Mouse (Mus musculus) cortical plate, adult 2 months (tissue): ENCODE data around the gene Pde4dip. TPM values are rescaled to one million over a fixed set of nuclear protein-coding genes. Genes with fewer than 3 reads are reported as not detected.

Experiments used
- H3K27ac ChIP-seq: fragments of 200-500 bp; 2 replicates; pipeline ENCODE4 v1.5.1; 2012; ENCODE audit warnings: low read length, control low read depth, inconsistent platforms; ENCODE audit not compliant: insufficient read depth
- H3K4me1 ChIP-seq: fragments of 200-500 bp; 2 replicates; pipeline ENCODE4 v1.6.1; 2011; ENCODE audit warnings: low read length; ENCODE audit not compliant: control insufficient read depth, insufficient read depth
- H3K4me3 ChIP-seq: fragments of 200-500 bp; 2 replicates; pipeline ENCODE4 v1.5.1; 2011; ENCODE audit warnings: mild to moderate bottlenecking, low read length, control low read depth; ENCODE audit not compliant: insufficient read depth
- CTCF ChIP-seq: fragments of 200-500 bp; IDR thresholded peaks from 2 replicates; pipeline ENCODE4 v1.5.1; 2011; ENCODE audit warnings: mild to moderate bottlenecking, control low read depth, low read length; ENCODE audit not compliant: insufficient read depth; ENCODE audit errors: extremely low read depth
- POLR2A ChIP-seq: fragments of 200-500 bp; IDR thresholded peaks from 2 replicates; pipeline ENCODE4 v1.6.1; 2011; ENCODE audit warnings: mild to moderate bottlenecking, low read length, control low read depth; ENCODE audit not compliant: insufficient read depth; ENCODE audit errors: extremely low read depth
- polyA plus RNA-seq: library from polyadenylated mRNA; depleted of rRNA; stranded (reverse); fragments of >200 nt; gene quantifications from 2 replicates; pipeline ENCODE4 v1.2.3, GENCODE M21; 2012

The Pde4dip gene
- polyA plus RNA-seq, 1 experiment = 103 TPM

DNA sequence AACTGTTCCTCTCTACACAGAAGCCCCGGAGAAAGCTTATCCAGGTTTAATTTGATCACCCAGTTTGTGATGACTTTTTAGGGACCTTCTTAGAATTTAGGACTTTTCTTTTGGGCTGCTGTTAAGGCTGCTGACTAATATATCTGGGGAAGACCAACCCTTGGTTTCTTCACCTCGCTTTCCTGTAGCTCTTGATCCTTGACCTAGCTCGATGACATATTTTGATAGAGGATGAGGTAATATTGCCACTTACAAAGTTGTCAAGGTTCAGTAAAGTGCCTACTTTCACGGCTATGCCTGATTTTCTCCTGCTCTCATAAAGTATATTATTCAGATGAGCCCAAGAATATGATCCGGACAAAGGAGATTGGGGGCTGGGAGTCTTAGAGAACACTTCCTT lies 13.1 kb upstream of the Pde4dip start:
- no peak for TF ChIP-seq POLR2A
- no peak for TF ChIP-seq CTCF
- Histone ChIP-seq H3K4me3 (peak overlapping the region; percentile 90), H3K27ac (no peak overlapping the region), H3K4me1 (peaks cover 4% of the 10 kb centered on the region)

DNA sequence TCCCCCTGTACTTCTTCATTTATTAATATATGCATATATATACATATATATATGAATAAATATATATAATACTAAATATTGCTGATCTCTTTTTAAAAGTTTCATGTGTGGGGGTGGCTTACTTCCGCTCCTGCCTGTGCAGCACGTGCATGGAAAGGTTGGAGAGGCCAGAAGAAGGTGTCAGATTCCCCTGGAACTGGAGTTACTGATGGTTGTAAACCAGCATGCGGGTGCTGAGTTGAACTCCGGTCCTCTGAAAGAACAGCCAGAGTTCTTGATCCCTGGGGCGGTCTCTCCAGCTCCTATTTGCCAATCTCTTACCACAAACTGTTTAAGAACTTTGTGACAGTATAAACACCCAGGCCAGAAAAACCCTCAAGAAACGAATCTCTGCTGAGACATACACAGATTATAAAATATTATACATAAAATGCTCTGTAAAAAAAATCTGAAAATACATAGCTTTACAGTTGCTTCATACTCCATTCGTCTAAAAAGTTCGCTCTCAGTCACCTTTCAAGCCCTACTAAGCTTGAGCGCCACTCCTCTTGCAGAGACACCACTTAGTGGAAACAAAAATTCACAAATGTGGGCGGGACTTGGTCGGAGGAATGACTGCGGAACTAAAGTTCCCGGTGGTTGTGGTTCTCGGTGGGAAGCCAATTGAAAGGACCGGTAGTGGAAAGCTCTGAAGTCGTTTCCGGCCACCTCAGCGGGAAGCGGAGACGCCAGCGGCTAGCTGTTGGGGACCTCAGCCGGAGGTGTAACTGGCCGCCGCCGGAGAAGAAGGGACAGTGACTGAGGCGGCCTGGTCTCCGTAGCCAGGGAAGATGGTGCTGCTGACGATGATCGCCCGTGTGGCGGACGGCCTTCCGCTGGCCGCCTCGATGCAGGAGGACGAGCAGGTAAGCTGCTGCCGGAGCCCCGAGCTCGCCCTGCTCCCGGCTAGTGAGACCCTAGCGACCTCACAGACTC lies 12.3 kb upstream of the Pde4dip start, which contains the start of gene Sec22b:
Sec22b (plus strand) TSS at position 675 of the 975 bp plus-strand sequence.
- TF ChIP-seq POLR2A (peak; percentile 84), CTCF (no peak)
- Histone ChIP-seq H3K4me1 (peaks cover 4% of the 10 kb centered on the region), H3K27ac (no peak within 1 kb of the TSS)

DNA sequence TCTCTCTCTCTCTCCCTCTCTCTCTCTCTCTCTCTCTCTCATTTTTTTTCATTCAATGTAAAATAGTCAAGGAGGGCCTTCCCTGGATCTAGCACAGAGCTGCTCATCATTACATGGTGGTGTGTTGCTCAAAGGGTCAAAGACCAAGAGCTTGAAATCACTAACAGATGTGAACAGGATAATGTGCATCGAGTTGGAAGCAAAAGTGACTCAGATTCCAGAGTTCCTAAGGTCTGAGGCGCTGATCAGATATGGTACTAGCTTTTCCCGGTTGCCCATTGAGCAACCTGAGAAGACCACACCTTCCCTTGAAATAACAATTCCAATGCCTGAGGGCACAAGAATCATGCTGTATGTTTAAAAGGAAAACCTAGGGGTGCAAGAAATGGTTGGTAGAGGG lies 9.9 kb upstream of the Pde4dip start:
- no peak for TF ChIP-seq POLR2A
- no peak for TF ChIP-seq CTCF
- Histone ChIP-seq H3K27ac (no peak overlapping the region), H3K4me1 (peaks cover 6% of the 10 kb centered on the region), H3K4me3 (no peak overlapping the region)

More for the DNA sequence above, 12.3 kb upstream of the Pde4dip start, which contains the start of gene Sec22b:
- H3K4me3 ChIP-seq = peak within 1 kb of the TSS; percentile 90

DNA sequence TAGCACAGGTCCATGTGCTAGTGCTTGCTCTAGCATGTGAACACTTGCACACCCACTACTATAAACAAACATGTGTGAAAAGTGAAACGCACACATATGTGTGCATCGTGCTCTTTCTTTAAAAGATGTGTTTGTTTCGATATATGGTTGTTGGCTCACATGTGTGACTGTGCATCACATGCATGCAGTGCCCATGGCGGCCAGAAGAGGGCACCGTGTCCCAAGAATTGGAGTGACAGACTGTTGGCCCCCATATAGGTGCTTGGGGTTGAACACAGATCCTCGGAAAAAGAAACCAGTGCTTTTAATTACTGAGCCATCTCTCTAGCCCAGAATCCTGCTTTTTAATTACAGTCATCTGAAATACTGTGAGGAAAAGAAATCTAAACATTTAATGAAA lies 6.2 kb upstream of the Pde4dip start:
- H3K4me3 ChIP-seq = no peak overlapping the region
- peaks cover 2% of the 10 kb centered on the region; the same call in 1 of the 2 replicates for H3K4me1 ChIP-seq
- H3K27ac ChIP-seq = no peak overlapping the region
- TF ChIP-seq POLR2A (no peak), CTCF (peak; percentile 35)

GRCm38 (mm10) chr3:97890205-97890604 lies 1.7 kb upstream of the Pde4dip start:
- Histone ChIP-seq H3K27ac (no peak overlapping the region), H3K4me3 (no peak overlapping the region), H3K4me1 (peaks cover 5% of the 10 kb centered on the region)
- TF ChIP-seq CTCF (no peak), POLR2A (no peak)

DNA sequence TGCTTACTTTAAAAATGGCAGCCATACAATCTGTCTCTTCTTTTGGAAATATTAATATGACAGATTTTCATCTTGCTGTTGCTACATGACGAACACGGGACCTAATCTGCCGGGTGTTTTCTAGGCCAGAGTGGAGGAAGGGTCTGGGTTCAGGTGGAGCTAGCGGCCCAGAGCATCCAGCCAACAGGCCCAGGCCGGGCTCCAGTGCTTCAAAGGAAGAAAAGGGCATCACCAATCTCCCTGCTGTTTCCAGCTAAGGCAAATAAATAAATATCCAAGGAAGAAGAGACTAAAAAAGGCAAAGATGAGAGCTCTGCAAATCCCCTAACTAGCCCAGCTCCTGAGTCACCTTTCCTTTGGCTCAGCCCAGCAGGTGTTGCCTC lies 731 bp downstream of the Pde4dip start:
- TF ChIP-seq POLR2A = no peak; the same call in 1 of the 2 replicates

GRCm38 (mm10) chr3:97881576-97881975 lies 6.9 kb downstream of the Pde4dip start:
- Histone ChIP-seq H3K4me3 (no peak overlapping the region), H3K4me1 (peaks cover 3% of the 10 kb centered on the region), H3K27ac (no peak overlapping the region)
- no peak for TF ChIP-seq POLR2A
- no peak for TF ChIP-seq CTCF

More for the DNA sequence above, 731 bp downstream of the Pde4dip start:
- H3K27ac ChIP-seq = peak overlapping the region; percentile 95
- H3K4me3 ChIP-seq = peak overlapping the region; percentile 96
- peaks cover 5% of the 10 kb centered on the region for H3K4me1 ChIP-seq

DNA sequence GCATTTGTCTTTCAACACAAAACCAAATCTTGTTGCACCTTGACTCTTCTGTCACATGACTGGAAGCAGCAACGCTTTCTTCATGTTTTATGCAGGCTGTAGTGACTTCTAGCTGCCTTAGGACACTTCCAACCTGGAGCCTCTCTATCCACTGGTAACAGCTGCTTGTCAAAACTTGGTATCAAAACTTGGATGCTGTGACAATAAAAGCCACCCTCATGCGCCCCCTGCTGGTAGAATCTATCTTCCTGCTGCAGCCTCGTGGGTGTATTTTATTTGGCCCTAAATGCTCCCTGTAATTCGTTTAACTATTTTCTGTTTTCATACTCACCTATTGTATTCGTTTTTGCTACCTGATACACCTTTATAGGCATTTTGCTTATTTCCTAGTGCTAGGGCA lies 9.3 kb downstream of the Pde4dip start:
- no peaks in the 10 kb centered on the region for H3K4me1 ChIP-seq
- TF ChIP-seq CTCF (peak; percentile 68), POLR2A (no peak)
- no peak overlapping the region for H3K4me3 ChIP-seq
- no peak overlapping the region for H3K27ac ChIP-seq

GRCm38 (mm10) chr3:97876259-97876658 lies 12.2 kb downstream of the Pde4dip start:
- Histone ChIP-seq H3K4me3 (no peak overlapping the region), H3K4me1 (no peaks in the 10 kb centered on the region), H3K27ac (no peak overlapping the region)
- TF ChIP-seq POLR2A (no peak), CTCF (no peak)

DNA sequence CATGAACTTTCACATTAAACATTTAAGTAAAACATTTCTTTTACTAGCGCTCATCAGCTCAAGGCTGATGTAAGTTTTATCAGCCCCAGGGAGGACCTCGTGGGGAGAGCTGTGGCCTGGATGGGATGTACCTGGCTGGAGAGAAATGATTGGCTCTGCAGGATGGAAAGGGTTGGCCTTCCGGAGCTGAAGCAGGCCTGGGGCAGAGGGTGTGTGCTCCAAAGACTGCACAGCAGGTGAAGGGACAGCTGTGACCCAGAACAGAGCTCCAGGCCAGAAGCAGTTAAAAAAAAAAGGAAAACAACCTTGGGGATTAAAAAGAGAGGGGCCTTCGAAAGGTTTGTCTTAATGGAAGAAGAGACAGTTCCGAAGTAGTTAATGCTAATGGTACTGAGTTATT lies 13.7 kb downstream of the Pde4dip start:
- no peak for TF ChIP-seq CTCF
- no peak for TF ChIP-seq POLR2A
- H3K27ac ChIP-seq = no peak overlapping the region

More for the DNA sequence above, 13.7 kb downstream of the Pde4dip start:
- H3K4me1 ChIP-seq = no peaks in the 10 kb centered on the region
- H3K4me3 ChIP-seq = no peak overlapping the region
